Mouse (Mus musculus) heart, embryonic 10.5 days (tissue): Measurements from ENCODE around the gene Slc16a10. TPM values are rescaled to one million over a fixed set of nuclear protein-coding genes. Genes with fewer than 3 reads are reported as not detected.
A peak's percentile ranks its signal among the peaks of the same experiment; 100 is the strongest.

Source experiments
- DNase-seq: peaks from one replicate; pipeline ENCODE4 v3.0.0-alpha.2; 2017; ENCODE audit warnings: low spot score
- H3K27ac ChIP-seq: fragments of 300-500 bp; sonication (generic); 2 replicates; pipeline ENCODE4 v1.5.1; 2016; ENCODE audit warnings: mild to moderate bottlenecking
- H3K27me3 ChIP-seq: fragments of 300-500 bp; sonication (generic); 2 replicates; pipeline ENCODE4 v1.6.1; 2016; ENCODE audit warnings: mild to moderate bottlenecking; ENCODE audit not compliant: poor library complexity, insufficient read depth, severe bottlenecking
- H3K36me3 ChIP-seq: fragments of 300-500 bp; sonication (generic); 2 replicates; pipeline ENCODE4 v1.6.1; 2016; ENCODE audit warnings: mild to moderate bottlenecking, moderate library complexity
- H3K4me1 ChIP-seq: fragments of 300-500 bp; sonication (generic); 2 replicates; pipeline ENCODE4 v1.6.1; 2016; ENCODE audit warnings: mild to moderate bottlenecking
- H3K4me3 ChIP-seq: fragments of 300-500 bp; sonication (generic); 2 replicates; pipeline ENCODE4 v1.5.1; 2016; ENCODE audit warnings: mild to moderate bottlenecking, moderate library complexity
- H3K9me3 ChIP-seq: fragments of 300-500 bp; sonication (generic); 2 replicates; pipeline ENCODE4 v1.6.1; 2016; ENCODE audit warnings: mild to moderate bottlenecking, moderate library complexity
- WGBS: fragments of 180-500 bp; shearing (Covaris S2); methylation state at CpG from one replicate; pipeline ENCODE4 v1.1.7; 2016; 5-methylcytosine and 5-hydroxymethylcytosine counted together
- polyA plus RNA-seq: library from polyadenylated mRNA; unstranded; fragments of >200 nt; fragmentation: Nextera tagmentation; extraction: Ambion mirVana; gene quantifications from 2 replicates; pipeline ENCODE4 v1.2.1, GENCODE M21; 2016

Slc16a10 gene
- polyA plus RNA-seq, 1 experiment from 2014 or later = 15.2 TPM

DNA sequence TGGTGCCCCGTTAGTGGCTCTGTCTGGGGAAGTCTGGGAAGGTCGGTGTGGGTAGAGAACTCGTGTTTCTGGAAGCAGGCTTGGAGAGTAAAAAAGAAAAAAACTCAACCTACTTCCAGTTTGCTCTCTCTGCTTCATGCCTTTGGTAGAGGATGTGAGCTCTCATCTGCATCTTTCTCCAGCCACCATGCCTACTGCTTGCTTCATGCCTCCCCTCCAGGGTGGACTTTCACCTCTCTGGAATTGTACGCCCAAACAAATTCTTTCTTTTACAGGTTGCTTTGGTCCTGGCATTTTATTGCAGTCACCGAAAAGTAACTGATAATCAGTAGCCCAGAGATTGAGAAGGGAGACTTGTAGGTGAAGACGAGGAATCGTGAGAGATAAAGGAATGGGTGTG is 27.0 kb upstream of the Slc16a10 start:
- no peaks in the 10 kb centered on the region for H3K27me3 ChIP-seq
- H3K9me3 ChIP-seq = no peaks in the 10 kb centered on the region
- DNase-seq = no peak
- WGBS = 79% methylated on average over 7 of the region's 7 CpGs
- no peaks in the 10 kb centered on the region for H3K36me3 ChIP-seq
- H3K4me3 ChIP-seq = no peak overlapping the region
- peaks cover 10% of the 10 kb centered on the region for H3K4me1 ChIP-seq
- no peak overlapping the region for H3K27ac ChIP-seq

DNA sequence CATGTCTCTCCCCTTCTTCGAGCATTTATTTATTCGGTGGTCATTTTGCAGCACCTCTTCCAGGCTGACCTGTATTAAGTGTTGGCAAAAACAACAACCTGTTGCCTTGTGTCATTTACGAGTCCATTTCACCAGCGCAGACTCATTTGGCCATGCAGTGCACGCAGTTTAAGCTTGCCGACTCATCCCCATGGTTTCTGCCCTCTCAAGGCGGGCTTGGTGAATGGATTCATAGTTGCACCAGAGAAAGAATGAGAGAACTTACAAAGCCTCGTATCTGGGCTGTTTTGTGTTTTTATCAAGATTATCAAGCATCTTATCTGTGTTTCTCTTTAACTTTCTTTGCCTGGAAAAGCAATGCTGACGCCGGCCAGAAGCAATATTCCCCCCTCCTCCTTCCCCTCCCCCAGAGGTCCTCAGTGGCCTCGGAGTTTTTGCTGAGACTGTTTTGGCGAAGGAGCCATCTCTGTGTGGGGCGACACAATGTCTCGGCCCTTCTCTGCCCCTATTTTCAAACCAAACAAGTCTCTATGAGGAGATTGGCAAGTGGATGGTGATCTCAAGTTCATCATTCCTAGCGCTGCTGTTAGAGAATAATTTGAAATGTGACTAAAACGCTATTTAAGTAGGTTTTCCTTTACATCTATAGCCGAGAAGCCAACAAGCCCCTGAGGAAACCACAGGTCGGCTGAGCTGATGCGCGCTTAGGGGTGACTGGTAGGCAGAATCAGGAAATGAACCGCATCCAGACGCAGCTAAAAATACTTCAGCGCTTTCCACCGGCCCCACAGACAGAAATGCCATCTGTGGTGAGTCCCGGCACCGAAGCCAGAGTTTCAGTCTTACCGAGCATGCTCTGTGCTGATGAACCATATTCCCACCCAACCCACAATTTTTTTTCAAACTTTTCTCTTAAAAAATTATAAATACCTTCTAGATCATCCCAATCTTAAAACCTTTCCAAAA is 22.6 kb upstream of the Slc16a10 start:
- H3K4me3 ChIP-seq = peak overlapping the region; percentile 22; the same call in 1 of the 2 replicates

DNA sequence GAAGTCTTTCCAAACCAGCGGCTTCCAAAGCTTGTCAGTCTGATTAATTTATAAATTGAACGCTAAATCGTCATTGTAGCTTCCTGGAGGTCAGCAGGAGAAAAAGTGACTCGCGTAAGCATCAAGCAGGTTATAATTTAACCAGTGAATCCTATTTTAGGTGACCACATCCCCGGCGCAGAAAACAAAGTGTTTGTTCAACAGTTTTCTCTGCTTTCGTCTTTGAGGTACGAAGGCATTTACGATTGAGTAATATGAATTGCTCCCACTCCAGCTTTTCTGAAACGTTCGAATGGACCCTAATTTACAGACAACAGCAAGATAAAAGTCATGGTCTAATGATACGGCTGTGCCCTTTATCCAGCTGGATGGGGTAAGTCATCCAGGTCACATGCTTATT is 21.9 kb upstream of the Slc16a10 start:
- DNase-seq = no peak
- 89% methylated on average over 13 of the region's 13 CpGs for WGBS

More for the DNA sequence above, 22.6 kb upstream of the Slc16a10 start:
- no peaks in the 10 kb centered on the region for H3K36me3 ChIP-seq
- H3K4me1 ChIP-seq = peaks cover 6% of the 10 kb centered on the region
- no peak for DNase-seq
- H3K9me3 ChIP-seq = no peaks in the 10 kb centered on the region
- no peaks in the 10 kb centered on the region for H3K27me3 ChIP-seq
- peak overlapping the region; percentile 13 for H3K27ac ChIP-seq
- 61% methylated on average over 27 of the region's 27 CpGs for WGBS

DNA sequence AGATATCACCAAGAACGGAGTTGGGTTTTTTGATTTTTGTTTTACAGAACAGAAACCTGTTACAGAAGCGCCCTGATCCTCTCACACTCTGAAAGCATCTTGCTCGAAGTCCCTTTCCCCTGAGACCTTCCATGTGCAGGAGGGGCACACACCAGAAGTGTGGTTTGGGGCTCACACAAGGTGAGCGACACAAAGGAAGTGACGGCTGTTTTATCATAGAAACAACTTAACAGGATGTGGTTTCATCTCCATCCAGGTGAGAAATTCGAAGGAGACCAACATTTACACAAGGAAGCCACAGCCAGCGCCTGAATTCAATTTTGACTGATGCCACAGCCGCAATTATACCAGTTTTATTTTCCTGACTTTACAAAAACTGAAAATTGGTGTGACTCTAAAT is 21.3 kb upstream of the Slc16a10 start:
- Histone ChIP-seq H3K4me3 (no peak overlapping the region), H3K27ac (no peak overlapping the region), H3K9me3 (no peaks in the 10 kb centered on the region), H3K27me3 (no peaks in the 10 kb centered on the region), H3K4me1 (peaks cover 6% of the 10 kb centered on the region), H3K36me3 (no peaks in the 10 kb centered on the region)
- DNase-seq = no peak
- WGBS = 82% methylated on average over 8 of the region's 8 CpGs

More for the DNA sequence above, 21.9 kb upstream of the Slc16a10 start:
- Histone ChIP-seq H3K36me3 (no peaks in the 10 kb centered on the region), H3K4me1 (peaks cover 6% of the 10 kb centered on the region), H3K4me3 (no peak overlapping the region), H3K9me3 (no peaks in the 10 kb centered on the region), H3K27me3 (no peaks in the 10 kb centered on the region), H3K27ac (no peak overlapping the region)

DNA sequence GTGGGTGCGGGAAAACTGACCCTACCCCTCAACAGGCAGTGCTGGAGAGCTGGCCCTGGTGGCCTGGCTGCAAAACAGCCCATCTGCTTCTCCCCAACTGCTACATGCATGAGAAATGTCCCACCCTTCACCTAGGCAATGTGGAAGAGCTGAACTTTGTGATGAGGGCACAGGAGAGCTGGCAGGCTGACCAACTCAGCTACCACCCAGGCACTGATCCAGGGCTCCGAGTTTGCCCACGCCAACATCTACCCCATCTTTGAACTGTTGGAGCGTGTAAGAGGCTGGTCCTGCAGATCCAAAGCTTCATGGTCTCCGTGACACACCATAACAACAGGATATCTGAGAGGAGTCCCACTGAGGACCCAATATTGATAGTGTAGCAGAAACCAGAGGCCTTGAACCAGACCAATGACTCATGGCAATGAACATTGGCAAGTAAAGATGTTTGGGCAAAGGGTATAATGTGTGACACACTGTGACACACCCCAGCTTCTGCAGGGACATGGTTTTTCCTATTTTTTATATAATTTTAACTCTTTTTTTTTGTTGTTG is 19.7 kb upstream of the Slc16a10 start:
- no peak overlapping the region for H3K4me3 ChIP-seq
- H3K4me1 ChIP-seq = peaks cover 6% of the 10 kb centered on the region
- no peaks in the 10 kb centered on the region for H3K27me3 ChIP-seq
- no peaks in the 10 kb centered on the region for H3K9me3 ChIP-seq
- no peaks in the 10 kb centered on the region for H3K36me3 ChIP-seq
- WGBS = 88% methylated on average over 5 of the region's 5 CpGs
- DNase-seq = no peak
- no peak overlapping the region for H3K27ac ChIP-seq

DNA sequence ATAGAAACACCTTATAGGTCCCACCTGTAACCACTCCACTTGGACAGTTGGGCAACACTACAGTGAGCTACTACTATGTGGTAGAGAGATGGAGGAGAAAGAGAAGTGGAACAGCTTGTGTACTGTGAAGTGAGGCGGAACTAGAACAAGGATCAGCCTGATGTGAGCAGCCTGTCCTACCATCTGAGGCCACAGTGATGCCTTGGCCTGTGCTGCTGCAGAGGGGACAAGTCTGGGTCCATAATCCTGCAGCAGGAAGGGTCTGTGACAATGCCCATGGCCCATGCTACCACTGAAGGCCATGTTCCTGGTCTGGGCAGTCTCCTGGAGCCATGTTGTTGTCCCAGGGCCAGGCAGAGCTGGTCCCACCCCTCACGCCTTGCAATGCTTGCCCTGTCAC is 19.2 kb upstream of the Slc16a10 start:
- no peak overlapping the region for H3K4me3 ChIP-seq
- 81% methylated on average over 2 of the region's 2 CpGs for WGBS
- no peaks in the 10 kb centered on the region for H3K9me3 ChIP-seq
- no peaks in the 10 kb centered on the region for H3K27me3 ChIP-seq
- H3K36me3 ChIP-seq = no peaks in the 10 kb centered on the region
- peaks cover 6% of the 10 kb centered on the region for H3K4me1 ChIP-seq
- no peak overlapping the region for H3K27ac ChIP-seq
- DNase-seq = no peak

DNA sequence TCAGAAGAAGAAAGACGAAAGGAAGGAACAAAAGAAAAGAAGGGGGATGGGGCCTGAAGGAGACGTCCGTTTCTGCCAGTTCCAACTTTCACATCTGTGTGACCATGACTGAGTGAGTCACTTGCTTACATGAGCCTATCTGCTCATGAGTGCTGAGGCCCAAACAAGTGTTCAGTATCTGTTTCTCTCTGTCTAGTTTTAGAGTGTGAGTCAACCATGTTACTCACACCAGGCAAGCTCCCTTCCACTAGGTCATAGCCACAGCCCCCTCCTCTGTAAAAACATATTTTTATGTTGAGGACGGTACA is 10.4 kb upstream of the Slc16a10 start:
- H3K4me1 ChIP-seq = peaks cover 20% of the 10 kb centered on the region
- no peak for DNase-seq
- no peaks in the 10 kb centered on the region for H3K9me3 ChIP-seq
- no peaks in the 10 kb centered on the region for H3K27me3 ChIP-seq
- WGBS = 74% methylated on average over 4 of the region's 4 CpGs
- H3K27ac ChIP-seq = peak overlapping the region; percentile 75; the same call in 1 of the 2 replicates
- no peak overlapping the region for H3K4me3 ChIP-seq
- H3K36me3 ChIP-seq = no peaks in the 10 kb centered on the region

DNA sequence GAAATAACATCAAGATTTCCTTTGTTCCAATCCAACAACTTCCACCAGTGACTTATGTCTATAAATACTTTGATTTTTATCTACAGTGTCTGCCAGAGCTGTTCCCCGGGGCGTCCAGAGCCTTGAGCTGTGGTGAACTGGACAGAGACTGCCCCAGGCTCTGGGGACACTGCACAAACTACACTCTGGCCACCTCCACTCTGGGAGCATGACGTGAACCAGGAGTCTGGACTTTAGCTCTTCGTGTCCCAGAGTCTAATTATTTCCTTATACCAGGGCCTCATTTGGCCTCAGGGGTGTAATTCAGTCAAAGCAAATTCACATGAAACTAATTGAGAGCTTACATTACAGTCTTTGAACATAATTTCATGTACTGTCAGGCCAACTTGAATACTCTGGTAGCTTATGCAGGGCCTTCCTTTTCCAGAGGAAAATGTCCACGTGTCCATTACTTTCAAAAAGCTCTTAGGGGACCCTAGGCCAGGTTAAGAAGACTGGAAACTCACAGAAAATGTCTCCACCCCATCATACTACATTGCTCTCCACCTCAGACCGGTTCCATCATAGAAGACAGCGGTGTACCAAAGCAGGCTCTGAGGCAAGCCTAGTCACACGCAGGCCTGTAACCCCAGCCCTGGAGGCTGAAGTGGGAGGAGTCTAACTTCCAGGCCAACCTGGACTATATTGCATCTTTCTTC is 9.9 kb upstream of the Slc16a10 start:
- no peak overlapping the region for H3K4me3 ChIP-seq
- no peaks in the 10 kb centered on the region for H3K36me3 ChIP-seq
- 45% methylated on average over 8 of the region's 8 CpGs for WGBS
- peak overlapping the region; percentile 75 for H3K27ac ChIP-seq
- H3K4me1 ChIP-seq = peaks cover 20% of the 10 kb centered on the region
- H3K27me3 ChIP-seq = no peaks in the 10 kb centered on the region
- H3K9me3 ChIP-seq = no peaks in the 10 kb centered on the region
- no peak for DNase-seq

DNA sequence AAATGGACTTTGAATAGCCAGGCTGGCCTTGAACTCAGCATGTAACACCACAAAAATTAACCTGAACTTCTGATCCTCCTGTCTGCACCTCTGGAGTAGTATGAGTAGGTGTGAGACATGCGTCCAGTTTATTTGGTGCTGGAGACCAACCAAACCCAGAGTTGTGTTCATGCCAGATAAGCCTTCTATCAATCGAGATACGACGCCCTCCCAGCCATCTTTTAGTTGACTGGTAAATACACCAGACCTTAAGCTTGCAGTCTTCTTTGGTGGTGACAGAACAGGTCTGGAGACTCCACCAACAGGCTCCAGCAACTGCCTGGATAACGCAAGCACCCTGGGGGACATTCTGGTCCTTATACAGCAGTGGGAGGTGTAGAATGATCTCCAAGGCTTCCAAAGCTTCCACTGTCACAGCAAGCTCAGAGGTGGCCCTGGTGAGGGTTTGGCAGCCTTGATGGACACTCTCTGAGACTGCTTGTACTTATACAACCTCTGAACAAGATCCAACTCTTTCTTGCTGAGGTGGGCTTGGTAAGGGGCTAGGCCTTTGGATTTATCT is 7.6 kb upstream of the Slc16a10 start:
- Histone ChIP-seq H3K27me3 (no peaks in the 10 kb centered on the region), H3K27ac (no peak overlapping the region; the same call in 1 of the 2 replicates), H3K36me3 (no peaks in the 10 kb centered on the region), H3K4me1 (peaks cover 20% of the 10 kb centered on the region), H3K4me3 (no peak overlapping the region), H3K9me3 (no peaks in the 10 kb centered on the region)
- 78% methylated on average over 5 of the region's 5 CpGs for WGBS
- no peak for DNase-seq

DNA sequence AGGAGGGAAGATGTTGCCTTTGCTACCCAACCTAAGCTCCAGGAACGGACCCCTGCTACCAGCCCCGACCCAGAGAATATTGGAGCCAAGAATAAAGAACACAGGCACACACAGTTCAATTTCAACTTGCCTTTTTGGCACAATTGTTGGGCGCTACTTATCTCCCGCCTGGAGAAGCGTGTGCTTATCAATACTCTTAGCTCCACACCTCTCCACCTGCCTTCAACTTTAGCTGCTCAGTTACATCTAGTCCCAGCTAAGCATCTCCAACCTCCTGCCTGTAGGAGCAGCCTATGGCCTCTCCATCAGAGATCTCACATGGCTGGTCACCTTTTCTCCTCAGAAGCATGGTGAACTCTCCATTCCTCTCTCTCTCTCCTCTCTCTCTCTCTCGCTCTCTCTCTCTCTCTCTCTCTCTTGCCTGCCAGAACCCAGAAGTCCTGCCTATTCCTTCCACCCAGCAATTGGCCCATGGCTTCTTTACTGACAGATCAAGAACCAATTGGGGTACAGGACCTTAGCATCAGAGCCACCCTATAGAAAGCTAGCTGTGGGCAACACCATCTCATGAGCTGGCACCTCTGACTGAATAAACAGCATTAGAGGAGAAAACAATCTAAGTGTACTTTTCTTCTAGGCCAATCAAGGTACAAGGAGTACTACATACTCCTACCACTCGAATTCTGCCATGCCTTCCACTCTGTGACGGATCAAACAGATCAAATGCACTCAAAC is 5.4 kb upstream of the Slc16a10 start:
- Histone ChIP-seq H3K36me3 (no peaks in the 10 kb centered on the region), H3K4me1 (peaks cover 18% of the 10 kb centered on the region), H3K9me3 (no peaks in the 10 kb centered on the region), H3K27me3 (no peaks in the 10 kb centered on the region), H3K27ac (no peak overlapping the region), H3K4me3 (no peak overlapping the region)
- WGBS = 73% methylated on average over 8 of the region's 8 CpGs
- peak; percentile 69 for DNase-seq

DNA sequence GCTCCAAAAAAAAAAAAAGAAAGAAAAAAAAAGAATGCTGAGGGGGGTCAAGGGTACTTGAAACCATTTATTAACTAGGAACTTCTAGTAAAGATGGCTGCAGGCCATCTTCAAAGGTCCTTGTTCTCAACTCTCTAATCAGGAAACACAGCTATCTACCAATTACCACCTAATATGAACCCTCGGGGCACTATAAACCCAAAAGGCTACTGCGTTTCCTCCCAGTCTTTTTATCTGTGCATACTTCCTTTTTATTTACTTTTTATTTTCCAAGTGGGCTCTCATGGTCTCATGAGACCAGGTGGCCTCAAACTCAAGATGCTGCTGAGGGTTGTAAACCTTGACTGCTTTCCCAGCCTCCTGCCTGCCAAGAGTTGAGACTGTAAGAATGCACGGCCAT is 4.4 kb upstream of the Slc16a10 start:
- Histone ChIP-seq H3K4me1 (peaks cover 18% of the 10 kb centered on the region), H3K27me3 (no peaks in the 10 kb centered on the region), H3K4me3 (no peak overlapping the region), H3K9me3 (no peaks in the 10 kb centered on the region), H3K36me3 (no peaks in the 10 kb centered on the region), H3K27ac (no peak overlapping the region)
- WGBS = 79% methylated on average over 3 of the region's 3 CpGs
- DNase-seq = no peak

DNA sequence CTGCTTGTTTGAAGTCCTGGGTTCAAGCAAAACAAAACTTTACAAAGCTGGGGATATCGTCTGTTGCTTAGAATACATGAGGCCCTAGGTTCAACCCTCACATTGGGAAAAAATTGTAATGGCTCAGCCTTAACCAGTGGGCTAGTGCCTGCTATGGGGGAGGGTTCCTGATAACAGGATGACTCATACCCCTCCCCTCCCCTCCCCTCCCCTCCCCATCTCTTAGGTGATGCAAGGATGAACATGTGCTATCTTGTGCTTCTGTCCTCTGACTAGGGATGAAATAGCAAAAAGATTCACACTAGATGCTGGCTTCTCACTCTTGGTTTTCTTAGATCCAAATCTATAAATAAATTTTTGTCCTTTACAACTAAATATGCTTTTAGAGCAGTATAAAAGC is 2.8 kb upstream of the Slc16a10 start:
- Histone ChIP-seq H3K9me3 (no peaks in the 10 kb centered on the region), H3K27me3 (no peaks in the 10 kb centered on the region)
- 64% methylated on average over 1 of the region's 1 CpGs for WGBS

More for the DNA sequence above, 2.8 kb upstream of the Slc16a10 start:
- Histone ChIP-seq H3K4me1 (peaks cover 16% of the 10 kb centered on the region), H3K27ac (no peak overlapping the region), H3K36me3 (no peaks in the 10 kb centered on the region), H3K4me3 (no peak overlapping the region)
- peak; percentile 74 for DNase-seq
